Mouse (Mus musculus) intestine, postnatal 0 days (tissue): ENCODE measurements around the gene Cdc20b. TPM values are rescaled to one million over a fixed set of nuclear protein-coding genes. Genes with fewer than 3 reads are reported as not detected.

Experiments used
- ATAC-seq: fragments of 200-750 bp; cut with Nextera tagmentation; 2 replicates; pipeline ENCODE4 v1.8.0; 2017; ENCODE audit warnings: mild to moderate bottlenecking, moderate TSS enrichment, moderate library complexity
- H3K27ac ChIP-seq: fragments of 300-500 bp; sonication (generic); 2 replicates; pipeline ENCODE4 v1.5.1; 2014; ENCODE audit warnings: mild to moderate bottlenecking, low read depth, low read length, moderate library complexity
- H3K27me3 ChIP-seq: fragments of 300-500 bp; sonication (generic); replicated peaks from 2 replicates; pipeline ENCODE4 v1.6.1; 2014; ENCODE audit warnings: low read length, mixed read lengths; ENCODE audit not compliant: control insufficient read depth, insufficient read depth
- H3K36me3 ChIP-seq: fragments of 300-500 bp; sonication (generic); 2 replicates; pipeline ENCODE4 v1.6.1; 2014; ENCODE audit warnings: mild to moderate bottlenecking, moderate library complexity; ENCODE audit not compliant: control insufficient read depth, insufficient read depth
- H3K4me1 ChIP-seq: fragments of 300-500 bp; sonication (generic); replicated peaks from 2 replicates; pipeline ENCODE4 v1.6.1; 2014; ENCODE audit warnings: antibody characterized with exemption, low read length, mixed read lengths; ENCODE audit not compliant: control insufficient read depth, insufficient read depth
- H3K4me2 ChIP-seq: fragments of 300-500 bp; sonication (generic); replicated peaks from 2 replicates; pipeline ENCODE4 v1.6.1; 2014; ENCODE audit warnings: low read depth, mild to moderate bottlenecking, moderate library complexity
- H3K4me3 ChIP-seq: fragments of 300-500 bp; sonication (generic); 2 replicates; pipeline ENCODE4 v1.5.1; 2014; ENCODE audit warnings: low read depth, low read length
- H3K9ac ChIP-seq: fragments of 300-500 bp; sonication (generic); 2 replicates; pipeline ENCODE4 v1.6.1; 2014; ENCODE audit warnings: mild to moderate bottlenecking, low read depth, low read length
- H3K9me3 ChIP-seq: fragments of 300-500 bp; sonication (generic); 2 replicates; pipeline ENCODE4 v1.6.1; 2016; ENCODE audit warnings: mixed run types; ENCODE audit not compliant: control insufficient read depth
- CTCF ChIP-seq: sonication (generic); IDR thresholded peaks from 2 replicates; pipeline ENCODE4 v1.5.1; 2016; ENCODE audit warnings: low read depth, mild to moderate bottlenecking, control low read depth, antibody characterized with exemption, moderate library complexity
- WGBS: fragments of 180-500 bp; shearing (Covaris S2); extraction: QIAGEN DNeasy Blood & Tissue Kit; methylation state at CpG from one replicate; pipeline ENCODE4 v1.1.7; 2014; 5-methylcytosine and 5-hydroxymethylcytosine counted together
- polyA plus RNA-seq: library from polyadenylated mRNA; unstranded; fragments of >200 nt; fragmentation: Nextera tagmentation; extraction: Ambion mirVana; gene quantifications from 2 replicates; pipeline ENCODE4 v1.2.1, GENCODE M21; 2015

Cdc20b gene
- polyA plus RNA-seq, 1 experiment from 2014 or later, result not detected

DNA sequence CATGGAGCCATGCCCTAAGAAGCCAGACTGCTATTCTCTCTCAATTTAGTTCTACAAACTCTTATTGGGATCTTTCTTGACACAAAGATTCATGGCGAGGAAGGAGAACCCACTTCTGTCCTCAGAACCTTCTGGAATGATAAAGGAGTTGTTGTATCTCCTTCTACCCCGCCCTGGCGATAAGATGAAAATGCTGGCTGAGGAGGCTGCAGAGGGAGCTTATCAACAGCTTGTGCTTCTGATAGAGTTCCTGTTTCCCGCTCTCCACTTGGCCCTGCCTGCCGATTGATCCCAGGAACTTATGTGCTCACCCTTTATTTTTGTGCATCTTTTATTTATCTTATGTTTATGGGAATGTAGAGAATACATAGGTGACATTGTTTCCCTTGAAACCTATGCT, 49.8 kb downstream of the Cdc20b start:
- Histone ChIP-seq H3K9me3 (no peaks in the 10 kb centered on the region), H3K4me1 (no peaks in the 10 kb centered on the region), H3K27me3 (no peaks in the 10 kb centered on the region), H3K9ac (no peak overlapping the region), H3K36me3 (no peaks in the 10 kb centered on the region), H3K4me3 (no peak overlapping the region), H3K4me2 (no peak overlapping the region), H3K27ac (no peak overlapping the region)
- TF ChIP-seq CTCF, result no peak
- WGBS, result 53% methylated on average over 5 of the region's 5 CpGs
- no peak for ATAC-seq

DNA sequence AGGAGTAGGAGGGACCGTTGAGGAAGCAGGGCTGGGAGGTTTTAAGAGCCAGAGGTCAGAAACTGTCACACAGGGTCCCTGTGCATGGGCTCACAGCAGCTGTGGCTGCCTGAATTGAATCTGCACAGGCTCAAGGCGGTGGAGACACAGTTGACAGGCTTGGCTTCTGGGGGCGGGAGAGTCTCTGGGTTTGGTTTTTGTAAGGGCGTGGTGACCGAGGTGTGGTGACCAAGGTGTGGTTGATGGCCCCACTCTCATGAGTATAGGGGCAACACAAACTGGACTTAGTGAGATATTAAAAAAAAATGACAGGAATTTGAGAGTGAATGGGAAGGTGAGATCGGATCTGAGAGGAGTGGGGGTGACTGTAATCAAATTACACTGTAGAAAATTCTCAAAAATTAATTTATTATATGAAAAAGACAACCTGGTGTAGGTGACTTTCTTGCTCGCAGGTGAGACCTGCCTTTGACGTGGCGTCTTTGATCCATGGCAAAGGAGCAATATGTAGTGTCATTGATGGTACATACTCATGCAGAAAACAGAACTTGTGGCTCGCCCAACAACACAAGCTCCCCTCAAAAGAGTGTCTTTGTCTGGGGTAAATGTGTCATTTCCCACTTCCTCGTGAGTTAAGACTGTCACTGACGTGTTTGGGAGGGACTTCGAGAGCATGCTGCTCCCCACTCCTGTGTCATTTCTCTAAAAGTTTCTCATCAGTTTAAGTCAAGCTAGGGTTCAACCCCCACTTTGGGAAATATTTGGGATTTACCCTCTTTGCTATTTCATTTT, 52.5 kb downstream of the Cdc20b start:
- Histone ChIP-seq H3K4me1 (no peaks in the 10 kb centered on the region), H3K27ac (no peak overlapping the region), H3K27me3 (no peaks in the 10 kb centered on the region), H3K4me3 (no peak overlapping the region), H3K36me3 (no peaks in the 10 kb centered on the region), H3K4me2 (no peak overlapping the region), H3K9me3 (no peaks in the 10 kb centered on the region), H3K9ac (no peak overlapping the region)
- ATAC-seq, result no peak
- no peak for TF ChIP-seq CTCF
- WGBS, result 77% methylated on average over 13 of the region's 13 CpGs

GRCm38 (mm10) chr13:113090489-113090888, 55.6 kb downstream of the Cdc20b start:
- no peak for TF ChIP-seq CTCF
- H3K9me3 ChIP-seq, result no peaks in the 10 kb centered on the region
- H3K4me2 ChIP-seq, result no peak overlapping the region
- H3K9ac ChIP-seq, result no peak overlapping the region
- no peaks in the 10 kb centered on the region for H3K27me3 ChIP-seq
- WGBS, result 63% methylated on average over 8 of the region's 8 CpGs
- H3K4me3 ChIP-seq, result no peak overlapping the region
- ATAC-seq, result no peak
- H3K27ac ChIP-seq, result no peak overlapping the region
- H3K4me1 ChIP-seq, result no peaks in the 10 kb centered on the region
- H3K36me3 ChIP-seq, result no peaks in the 10 kb centered on the region

DNA sequence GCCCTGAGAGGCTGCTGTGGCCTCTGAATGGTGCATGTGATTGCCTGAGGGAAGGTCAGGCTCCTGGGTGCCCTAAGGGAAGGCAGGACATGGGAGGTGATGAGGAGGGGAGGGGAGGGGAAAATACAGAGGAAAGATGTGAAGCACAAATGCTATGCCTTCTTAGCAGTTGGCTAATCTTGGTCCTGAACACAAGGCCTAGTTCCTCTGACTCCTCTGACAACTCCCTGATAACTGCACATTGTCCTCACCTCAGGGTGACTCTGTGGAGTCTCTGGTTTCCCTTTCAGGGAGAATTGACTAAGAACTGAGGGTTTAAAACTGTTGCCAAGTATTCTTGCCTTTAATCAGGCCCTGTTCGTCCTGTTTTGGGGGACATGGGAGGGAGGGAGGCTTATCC, 59.7 kb downstream of the Cdc20b start:
- H3K4me3 ChIP-seq, result no peak overlapping the region
- no peak for TF ChIP-seq CTCF
- no peak overlapping the region for H3K9ac ChIP-seq
- H3K9me3 ChIP-seq, result no peaks in the 10 kb centered on the region
- H3K4me1 ChIP-seq, result no peaks in the 10 kb centered on the region
- H3K27me3 ChIP-seq, result no peaks in the 10 kb centered on the region
- H3K27ac ChIP-seq, result no peak overlapping the region
- H3K36me3 ChIP-seq, result no peaks in the 10 kb centered on the region
- ATAC-seq, result no peak
- H3K4me2 ChIP-seq, result no peak overlapping the region
- WGBS, result 77% methylated on average over 1 of the region's 1 CpGs

GRCm38 (mm10) chr13:113097011-113097410, 62.1 kb downstream of the Cdc20b start:
- no peak overlapping the region for H3K27ac ChIP-seq
- no peak overlapping the region for H3K4me3 ChIP-seq
- H3K9me3 ChIP-seq, result no peaks in the 10 kb centered on the region
- TF ChIP-seq CTCF, result no peak
- WGBS, result 72% methylated on average over 3 of the region's 3 CpGs
- no peak for ATAC-seq
- no peak overlapping the region for H3K4me2 ChIP-seq
- no peaks in the 10 kb centered on the region for H3K27me3 ChIP-seq
- no peaks in the 10 kb centered on the region for H3K4me1 ChIP-seq
- no peaks in the 10 kb centered on the region for H3K36me3 ChIP-seq
- H3K9ac ChIP-seq, result no peak overlapping the region

DNA sequence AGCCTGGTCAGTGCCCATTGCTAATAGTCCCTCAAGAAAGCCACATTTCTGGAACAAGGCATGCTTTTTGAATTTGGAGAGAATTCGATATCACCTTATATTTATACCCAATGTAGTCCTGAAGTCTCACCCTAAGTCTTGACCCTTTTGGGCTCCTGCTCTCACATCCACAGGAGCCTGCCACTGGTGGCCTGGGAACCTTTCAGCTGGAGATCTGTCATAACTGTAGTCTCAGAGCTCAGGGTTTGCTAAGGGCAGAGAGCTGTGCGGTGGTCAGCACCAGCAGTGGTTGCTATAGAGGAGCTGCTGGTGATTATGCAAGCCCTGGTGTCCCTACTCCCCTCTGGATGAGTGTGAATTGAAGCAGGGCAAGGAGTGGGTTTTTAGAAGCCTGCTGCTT, 63.5 kb downstream of the Cdc20b start:
- Histone ChIP-seq H3K9me3 (no peaks in the 10 kb centered on the region), H3K27me3 (no peaks in the 10 kb centered on the region), H3K36me3 (no peaks in the 10 kb centered on the region), H3K4me1 (no peaks in the 10 kb centered on the region), H3K27ac (no peak overlapping the region), H3K4me2 (no peak overlapping the region), H3K9ac (no peak overlapping the region), H3K4me3 (no peak overlapping the region)
- ATAC-seq, result no peak
- no peak for TF ChIP-seq CTCF
- 96% methylated on average over 2 of the region's 2 CpGs for WGBS
